Mouse (Mus musculus) MEL (cell line): ENCODE results near the gene Atp5d. TPM values are rescaled to one million over a fixed set of nuclear protein-coding genes. Genes with fewer than 3 reads are reported as not detected.

Source experiments
- DNase-seq: peaks from one replicate; pipeline ENCODE4 v3.0.0; 2011; ENCODE audit warnings: low read depth, low spot score
- H3K27ac ChIP-seq: 2 replicates; pipeline ENCODE4 v1.5.1; 2012; ENCODE audit warnings: low read depth, mild to moderate bottlenecking, control low read depth, low read length, moderate library complexity; ENCODE audit not compliant: control insufficient read depth
- H3K27me3 ChIP-seq, 2 experiments: fragments of 150-350 bp in 1 of 2; sonication (generic) in 1 of 2; 2 replicates each; pipeline ENCODE4 v1.6.1; 2012; ENCODE audit warnings: low read length in 2 of 2, mild to moderate bottlenecking in 2 of 2, improper control_type of control experiment in 1 of 2, moderate library complexity in 1 of 2; ENCODE audit not compliant: insufficient read depth in 2 of 2, control insufficient read depth in 1 of 2
- H3K36me3 ChIP-seq, 2 experiments: 2 replicates each; pipeline ENCODE4 v1.6.1; 2012 to 2014; ENCODE audit warnings: low read length in 2 of 2, improper control_type of control experiment in 1 of 2, inconsistent platforms in 1 of 2, mild to moderate bottlenecking in 1 of 2; ENCODE audit not compliant: insufficient read depth in 2 of 2, control insufficient read depth in 1 of 2
- H3K4me1 ChIP-seq, 2 experiments: fragments of 150-350 bp in 1 of 2; sonication (generic) in 1 of 2; 2 replicates each; pipeline ENCODE4 v1.6.1; 2012; ENCODE audit warnings: low read length in 2 of 2, improper control_type of control experiment in 1 of 2, mild to moderate bottlenecking in 1 of 2; ENCODE audit not compliant: insufficient read depth in 2 of 2, control insufficient read depth in 1 of 2
- H3K4me3 ChIP-seq, 2 experiments: fragments of 150-350 bp in 1 of 2; sonication (generic) in 1 of 2; 2 replicates each; pipeline ENCODE4 v1.5.1; 2012; ENCODE audit warnings: low read depth in 2 of 2, low read length in 2 of 2, mild to moderate bottlenecking in 2 of 2, moderate library complexity in 2 of 2, control low read depth in 1 of 2, improper control_type of control experiment in 1 of 2; ENCODE audit not compliant: control insufficient read depth in 1 of 2, insufficient read depth in 1 of 2
- H3K79me2 ChIP-seq: 2 replicates; pipeline ENCODE4 v1.6.1; 2012; ENCODE audit warnings: mild to moderate bottlenecking, low read length, moderate library complexity; ENCODE audit not compliant: control insufficient read depth, poor library complexity, insufficient read depth
- H3K9ac ChIP-seq: 2 replicates; pipeline ENCODE4 v1.6.1; 2012; ENCODE audit warnings: low read depth, mild to moderate bottlenecking, control low read depth, low read length, moderate library complexity; ENCODE audit not compliant: control insufficient read depth, poor library complexity, severe bottlenecking
- H3K9me3 ChIP-seq: fragments of 150-350 bp; sonication (generic); replicated peaks from 2 replicates; pipeline ENCODE4 v1.6.1; 2012; ENCODE audit warnings: mild to moderate bottlenecking, low read length, improper control_type of control experiment, moderate library complexity; ENCODE audit not compliant: insufficient read depth
- CHD2 ChIP-seq: IDR thresholded peaks from 2 replicates; pipeline ENCODE4 v1.6.1; 2011; ENCODE audit warnings: low read length, improper control_type of control experiment
- EP300 ChIP-seq, 2 experiments: IDR thresholded peaks; 2 replicates each; pipeline ENCODE4 v1.6.1; 2011; ENCODE audit warnings: improper control_type of control experiment in 2 of 2, low read length in 2 of 2, low read depth in 1 of 2, mild to moderate bottlenecking in 1 of 2
- HCFC1 ChIP-seq: IDR thresholded peaks from 2 replicates; pipeline ENCODE4 v1.6.1; 2012; ENCODE audit warnings: low read depth, mild to moderate bottlenecking, inconsistent platforms, low read length, improper control_type of control experiment, moderate library complexity
- MAX ChIP-seq: IDR thresholded peaks from 2 replicates; pipeline ENCODE4 v1.6.1; 2011; ENCODE audit warnings: low read length, improper control_type of control experiment
- MEF2A ChIP-seq: IDR thresholded peaks from 2 replicates; pipeline ENCODE4 v1.6.1; 2014; ENCODE audit warnings: low read depth, mild to moderate bottlenecking, inconsistent platforms, low read length, improper control_type of control experiment; ENCODE audit not compliant: poor library complexity, insufficient replicate concordance, severe bottlenecking; ENCODE audit errors: extremely low read depth
- MXI1 ChIP-seq: IDR thresholded peaks from 2 replicates; pipeline ENCODE4 v1.6.1; 2011; ENCODE audit warnings: mild to moderate bottlenecking, low read depth, low read length, improper control_type of control experiment
- MYB ChIP-seq: IDR thresholded peaks from 2 replicates; pipeline ENCODE4 v1.6.1; 2011; ENCODE audit warnings: mild to moderate bottlenecking, low read depth, low read length, improper control_type of control experiment
- MYC ChIP-seq: IDR thresholded peaks from 2 replicates; pipeline ENCODE4 v1.6.1; 2011; ENCODE audit warnings: low read depth, mild to moderate bottlenecking, low read length, improper control_type of control experiment, moderate library complexity
- NRF1 ChIP-seq: IDR thresholded peaks from 2 replicates; pipeline ENCODE4 v1.6.1; 2014; ENCODE audit warnings: low read depth, mild to moderate bottlenecking, inconsistent platforms, low read length, improper control_type of control experiment, moderate library complexity; ENCODE audit not compliant: poor library complexity, insufficient read depth, severe bottlenecking
- POLR2A ChIP-seq, 2 experiments: IDR thresholded peaks; 2 replicates each; pipeline ENCODE4 v1.6.1; 2011 to 2012; ENCODE audit warnings: low read length in 2 of 2, mild to moderate bottlenecking in 2 of 2, control low read depth in 1 of 2, improper control_type of control experiment in 1 of 2, low read depth in 1 of 2, moderate library complexity in 1 of 2; ENCODE audit not compliant: control insufficient read depth in 1 of 2, insufficient read depth in 1 of 2, poor library complexity in 1 of 2
- POLR2AphosphoS2 ChIP-seq: IDR thresholded peaks from 2 replicates; pipeline ENCODE4 v1.6.1; 2011; ENCODE audit warnings: low read length, improper control_type of control experiment
- POLR2AphosphoS5 ChIP-seq: IDR thresholded peaks from 2 replicates; pipeline ENCODE4 v1.6.1; 2012; ENCODE audit warnings: low read depth, borderline replicate concordance, mild to moderate bottlenecking, inconsistent platforms, low read length, moderate library complexity, mixed read lengths
- RAD21 ChIP-seq: IDR thresholded peaks from 2 replicates; pipeline ENCODE4 v1.6.1; 2011; ENCODE audit warnings: mild to moderate bottlenecking, low read depth, low read length, improper control_type of control experiment
- RCOR1 ChIP-seq: IDR thresholded peaks from 2 replicates; pipeline ENCODE4 v1.6.1; 2012; ENCODE audit warnings: low read depth, mild to moderate bottlenecking, inconsistent platforms, low read length, improper control_type of control experiment
- SMC3 ChIP-seq: IDR thresholded peaks from 2 replicates; pipeline ENCODE4 v1.6.1; 2011; ENCODE audit warnings: low read depth, low read length, improper control_type of control experiment
- TBP ChIP-seq: IDR thresholded peaks from 2 replicates; pipeline ENCODE4 v1.8.0; 2011; ENCODE audit warnings: low read depth, low read length, improper control_type of control experiment
- USF2 ChIP-seq, 2 experiments: IDR thresholded peaks; 2 replicates each; pipeline ENCODE4 v1.6.1; 2011 to 2012; ENCODE audit warnings: improper control_type of control experiment in 2 of 2, low read length in 2 of 2, borderline replicate concordance in 1 of 2, inconsistent platforms in 1 of 2, low read depth in 1 of 2, mild to moderate bottlenecking in 1 of 2; ENCODE audit not compliant: insufficient read depth in 1 of 2
- ZKSCAN1 ChIP-seq: IDR thresholded peaks from 2 replicates; pipeline ENCODE4 v1.6.1; 2012; ENCODE audit warnings: low read depth, mild to moderate bottlenecking, inconsistent platforms, low read length, improper control_type of control experiment, moderate library complexity
- polyA plus RNA-seq, 2 experiments: library from polyadenylated mRNA; stranded (reverse) in 1 of 2; unstranded in 1 of 2; fragments of >175 nt in 1 of 2; fragments of >200 nt in 1 of 2; gene quantifications; 2 replicates each; pipeline versions ENCODE4 v1.2.1 to v1.2.4; 2012; ENCODE audit warnings: low replicate concordance in 2 of 2, low read depth in 1 of 2; ENCODE audit not compliant: insufficient read length in 2 of 2, insufficient read depth in 1 of 2, missing spikeins in 1 of 2
- total RNA-seq: library from RNA; depleted of rRNA; stranded (reverse); fragments of 300-350 nt; gene quantifications from 2 replicates; pipeline ENCODE4 v1.2.3, GENCODE M21; 2012

The Atp5d gene
- total and polyA plus RNA-seq, 3 experiments: 300 to 657 (median 308) TPM

- TF ChIP-seq RCOR1: no peak
- TF ChIP-seq POLR2AphosphoS2: no peak
- no peak for TF ChIP-seq TBP
- TF ChIP-seq MYB: no peak
Measured at GRCm38 (mm10) chr10:80175536-80176269, 37.3 kb downstream of the Atp5d start (continued).

DNA sequence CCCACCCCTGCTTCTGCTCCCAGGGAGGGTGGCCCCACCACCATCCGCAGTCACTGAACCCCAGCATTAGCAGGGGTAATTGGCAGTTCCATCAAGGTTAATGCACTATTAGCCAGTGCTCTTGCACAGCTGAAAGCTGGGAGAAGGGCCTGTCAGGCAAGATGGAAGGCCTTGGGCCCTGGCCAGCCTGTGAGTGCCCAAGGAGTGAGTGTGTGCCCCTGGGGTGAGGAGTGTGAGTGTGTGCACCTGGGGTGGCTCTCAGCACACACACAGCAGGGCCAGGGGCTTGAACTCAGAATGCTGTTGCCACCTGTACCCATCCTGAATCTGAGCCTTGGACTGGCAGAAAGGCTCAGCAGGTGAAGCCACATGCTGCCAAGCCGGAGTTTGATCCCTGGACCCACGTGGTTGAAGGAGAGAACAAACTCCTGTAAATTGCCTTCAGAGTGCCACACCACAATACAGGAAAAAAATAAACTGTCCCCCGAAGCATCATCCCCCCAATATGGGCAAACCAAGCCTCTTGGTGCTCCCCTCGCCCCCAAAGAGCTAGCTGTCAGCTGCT lies 37.9 kb downstream of the Atp5d start:
- Histone ChIP-seq H3K79me2 (peaks cover 4% of the 10 kb centered on the region; the same call in 1 of the 2 replicates), H3K27me3 (peaks cover 9 to 12% of the 10 kb centered on the region in 2 experiments), H3K36me3 (peaks cover 0 to 8% of the 10 kb centered on the region in 2 experiments; a peak in 2 of 4 replicates), H3K27ac (no peak overlapping the region), H3K9ac (no peak overlapping the region), H3K4me1 (peaks cover 0 to 6% of the 10 kb centered on the region in 2 experiments; a peak in 1 of 4 replicates), H3K4me3 (no peak overlapping the region), H3K9me3 (no peaks in the 10 kb centered on the region)
- no peak for TF ChIP-seq HCFC1
- DNase-seq: no peak

- no peak overlapping the region for H3K9ac ChIP-seq
- H3K79me2 ChIP-seq: peaks cover 4% of the 10 kb centered on the region; the same call in 1 of the 2 replicates
- DNase-seq: no peak
- no peak overlapping the region for H3K4me3 ChIP-seq
- no peaks in the 10 kb centered on the region for H3K4me1 ChIP-seq
- H3K36me3 ChIP-seq: peaks cover 0 to 3% of the 10 kb centered on the region in 2 experiments; a peak in 1 of 4 replicates
- no peak overlapping the region for H3K27ac ChIP-seq
- TF ChIP-seq MAX (no peak), NRF1 (no peak), SMC3 (no peak), USF2 (IDR thresholded peaks at IDR 0.05; ENCODE audit: borderline replicate concordance in 1 of 2, insufficient read depth in 1 of 2, low read depth in 1 of 2, low read length in 2 of 2) (no peak), CHD2 (no peak), MEF2A (no peak), ZKSCAN1 (no peak), POLR2AphosphoS5 (no peak), POLR2A (IDR thresholded peaks at IDR 0.05; ENCODE audit: control insufficient read depth in 1 of 2, insufficient read depth in 1 of 2, low read depth in 1 of 2, low read length in 2 of 2, poor library complexity in 1 of 2) (no peak), EP300 (IDR thresholded peaks at IDR 0.05; ENCODE audit: low read depth in 1 of 2, low read length in 2 of 2) (no peak), TBP (no peak), MYC (no peak), POLR2AphosphoS2 (no peak), HCFC1 (no peak), RAD21 (no peak), MXI1 (no peak)
- no peaks in the 10 kb centered on the region for H3K9me3 ChIP-seq
- H3K27me3 ChIP-seq: peaks cover 9 to 12% of the 10 kb centered on the region in 2 experiments
Measured at GRCm38 (mm10) chr10:80177441-80178279, 39.2 kb downstream of the Atp5d start.
